In the genomic region with DNA sequence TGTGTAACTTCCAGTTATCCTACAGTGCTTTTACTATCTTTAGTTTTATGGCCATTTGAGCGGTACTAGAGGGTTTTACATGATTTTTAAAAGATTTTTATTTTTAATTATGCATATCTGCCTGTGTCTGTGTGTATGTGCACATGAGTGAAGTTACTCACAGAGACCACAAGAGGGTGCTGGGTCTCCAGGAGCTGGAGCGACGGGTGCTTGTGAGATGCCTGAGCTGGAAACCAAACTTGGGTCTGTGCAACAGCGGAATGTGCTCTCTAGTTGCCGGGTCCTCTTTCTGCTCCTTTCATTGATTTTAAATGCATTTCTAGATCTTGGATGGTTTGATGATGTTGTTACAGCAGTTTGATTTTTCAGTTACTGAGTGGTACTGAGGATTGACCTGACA, we compare ENCODE assay signal across 21 mouse cellular contexts. TPM values are rescaled to one million over a fixed set of nuclear protein-coding genes. Genes with fewer than 3 reads are reported as not detected.
DNase-seq lines count a peak whose midpoint lies in the region; ATAC-seq and TF ChIP-seq lines count a peak whose summit lies in the region.
"Had no signal": no experiment of that assay in that cellular context is flagged by ENCODE, and none has a peak within 500 bp of the region (broad histone marks: within the 10 kb centered on the region; RNA-seq: fewer than 3 reads in every experiment).

No protein-coding gene starts in this region.

- H3K4me2 ChIP-seq in forebrain, postnatal 0 days (ENCODE audit: low read depth): no peak overlapping the region
- no peak overlapping the region for H3K4me2 ChIP-seq in forebrain, embryonic 16.5 days (ENCODE audit: low read length)
- H3K4me2 ChIP-seq: heart, embryonic 11.5 days; hindbrain, embryonic 15.5 days; liver, embryonic 11.5 days; midbrain, embryonic 12.5 days had no signal

- no peak for DNase-seq in forebrain, postnatal 0 days
- DNase-seq in left cerebral cortex, adult 2 months (ENCODE audit: extremely low spot score in 1 of 2, low spot score in 2 of 2): no peak
- no peak for DNase-seq in left cerebral cortex, postnatal 36 days (ENCODE audit: low spot score in 2 of 2)
- DNase-seq in thymus, postnatal 14 days: peak; percentile 16
- DNase-seq in thymus, postnatal 25 days: no peak
- no peak for DNase-seq in frontal cortex, postnatal 10 days (ENCODE audit: low spot score in 2 of 2)
- DNase-seq: adrenal gland, postnatal 14 days; cerebellum, adult 2 months; gastrocnemius, postnatal 14 days; kidney, adult 11 months; lung, postnatal 4 days; right cerebral cortex, postnatal 4 days had no signal

- H3K9me3 ChIP-seq in forebrain, postnatal 0 days (ENCODE audit: low read length): no peaks in the 10 kb centered on the region
- H3K9me3 ChIP-seq in forebrain, embryonic 16.5 days (ENCODE audit: control insufficient read depth, low read length): no peaks in the 10 kb centered on the region; the same call in 1 of the 2 replicates

- no peaks in the 10 kb centered on the region for H3K4me1 ChIP-seq in forebrain, postnatal 0 days (ENCODE audit: insufficient read depth)
- no peaks in the 10 kb centered on the region for H3K4me1 ChIP-seq in forebrain, embryonic 16.5 days (replicated peaks; ENCODE audit: control insufficient read depth, insufficient read depth, low read length)
- no peaks in the 10 kb centered on the region for H3K4me1 ChIP-seq in bone marrow, adult 2 months (ENCODE audit: control insufficient read depth, insufficient read depth, low read length)
- H3K4me1 ChIP-seq: hindbrain, embryonic 15.5 days; midbrain, embryonic 12.5 days had no signal

- no peak overlapping the region for H3K4me3 ChIP-seq in forebrain, postnatal 0 days (ENCODE audit: low read depth, low read length)
- no peak overlapping the region for H3K4me3 ChIP-seq in forebrain, embryonic 16.5 days (replicated peaks; ENCODE audit: low read length)
- no peak overlapping the region for H3K4me3 ChIP-seq in left cerebral cortex, adult 2 months
- no peak overlapping the region for H3K4me3 ChIP-seq in bone marrow, adult 2 months (replicated peaks; ENCODE audit: control insufficient read depth, low read depth, low read length)
- H3K4me3 ChIP-seq: erythroblast, embryonic 14.5 days; hindbrain, embryonic 15.5 days; midbrain, embryonic 12.5 days; myocyte had no signal

- no peak overlapping the region for H3K9ac ChIP-seq in forebrain, postnatal 0 days
- H3K9ac ChIP-seq in forebrain, embryonic 16.5 days (replicated peaks; ENCODE audit: low read depth, low read length): no peak overlapping the region
- H3K9ac ChIP-seq: hindbrain, embryonic 15.5 days; midbrain, embryonic 12.5 days had no signal

- H3K36me3 ChIP-seq in forebrain, postnatal 0 days (ENCODE audit: insufficient read depth): no peaks in the 10 kb centered on the region
- no peaks in the 10 kb centered on the region for H3K36me3 ChIP-seq in forebrain, embryonic 16.5 days (ENCODE audit: control insufficient read depth, insufficient read depth)
- H3K36me3 ChIP-seq: hindbrain, embryonic 15.5 days; midbrain, embryonic 12.5 days had no signal

- no peak for TF ChIP-seq POLR2A in bone marrow, adult 2 months (IDR thresholded peaks at IDR 0.05; ENCODE audit: borderline replicate concordance, control insufficient read depth, low read depth, low read length)

- ATAC-seq in forebrain, postnatal 0 days: no peak
- no peak for ATAC-seq in forebrain, embryonic 16.5 days
- ATAC-seq: forebrain, embryonic 14.5 days had no signal

- TF ChIP-seq CTCF in forebrain, postnatal 0 days (IDR thresholded peaks at IDR 0.05; ENCODE audit: low read depth): 0 out of 2 replicates have a peak, but pooled peaks have one; percentile 14
- TF ChIP-seq CTCF in left cerebral cortex, adult 2 months (IDR thresholded peaks at IDR 0.05): peak; percentile 44
- peak; percentile 24; the same call in 1 of the 2 replicates for TF ChIP-seq CTCF in bone marrow, adult 2 months (IDR thresholded peaks at IDR 0.05; ENCODE audit: control insufficient read depth, insufficient read depth, low read length)

- intact Hi-C loops in left cerebral cortex, adult 2 months (cut with DNase I): no loop called here
- intact Hi-C loops in left cerebral cortex, postnatal 36 days (cut with DNase I): no loop called here

- whole genome bisulfite sequencing in forebrain, postnatal 0 days: 93% methylated on average over 5 of the region's 5 CpGs
- 96% methylated on average over 5 of the region's 5 CpGs for WGBS in forebrain, embryonic 16.5 days
- WGBS in bone marrow, adult 2 months: 92% methylated on average over 5 of the region's 5 CpGs

- H3K27me3 ChIP-seq in forebrain, postnatal 0 days (ENCODE audit: insufficient read depth, low read length): no peaks in the 10 kb centered on the region
- H3K27me3 ChIP-seq in forebrain, embryonic 16.5 days (replicated peaks; ENCODE audit: control insufficient read depth, insufficient read depth, low read length): no peaks in the 10 kb centered on the region
- H3K27me3 ChIP-seq: hindbrain, embryonic 15.5 days; midbrain, embryonic 12.5 days had no signal

- H3K27ac ChIP-seq in forebrain, postnatal 0 days (ENCODE audit: low read depth, low read length): no peak overlapping the region
- no peak overlapping the region for H3K27ac ChIP-seq in forebrain, embryonic 16.5 days (ENCODE audit: low read length)
- no peak overlapping the region for H3K27ac ChIP-seq in left cerebral cortex, adult 2 months
- no peak overlapping the region for H3K27ac ChIP-seq in bone marrow, adult 2 months (ENCODE audit: control insufficient read depth, insufficient read depth, low read depth, low read length, poor library complexity)
- H3K27ac ChIP-seq: hindbrain, embryonic 15.5 days; midbrain, embryonic 12.5 days had no signal

RNA-seq across cellular contexts. Expression of a gene that starts 24.5 kb away (rescaled TPM):
- 0.38 and 0.57 TPM in 2 replicates for total RNA-seq in forebrain, postnatal 0 days (2014; rRNA removed)
- polyA plus RNA-seq in forebrain, postnatal 0 days (2015; fragmentation: Nextera tagmentation; extraction: Ambion mirVana): 0.14 and 0.47 TPM in 2 replicates
- polyA plus RNA-seq in forebrain, embryonic 16.5 days (2015; fragmentation: Nextera tagmentation; extraction: Ambion mirVana): 0.99 and 1.2 TPM in 2 replicates
- total RNA-seq in left cerebral cortex, adult 2 months (2021): under 1 TPM; 0.38 to 0.40 TPM
- total RNA-seq in left cerebral cortex, postnatal 36 days (2021): under 1 TPM; 0.25 to 0.72 TPM
- polyA plus RNA-seq in bone marrow, adult 2 months (2011; ENCODE audit: insufficient read depth, insufficient read length, low replicate concordance, missing spikeins): 17.4 TPM in 2 replicates

RNA-seq across cellular contexts. Expression of a gene that starts 59.8 kb away (rescaled TPM):
- total RNA-seq in forebrain, postnatal 0 days (2014; rRNA removed): 141 and 178 TPM in 2 replicates
- 79.5 and 101 TPM in 2 replicates for polyA plus RNA-seq in forebrain, postnatal 0 days (2015; fragmentation: Nextera tagmentation; extraction: Ambion mirVana)
- 139 and 147 TPM in 2 replicates for polyA plus RNA-seq in forebrain, embryonic 16.5 days (2015; fragmentation: Nextera tagmentation; extraction: Ambion mirVana)
- total RNA-seq in left cerebral cortex, adult 2 months (2021): 100 to 1,000 TPM; 116 to 131 TPM
- total RNA-seq in left cerebral cortex, postnatal 36 days (2021): 100 to 1,000 TPM in 1 of 2 experiments, 10 to 100 TPM in 1; 99.9 to 136 TPM
- 153 and 239 TPM in 2 replicates for polyA plus RNA-seq in bone marrow, adult 2 months (2011; ENCODE audit: insufficient read depth, insufficient read length, low replicate concordance, missing spikeins)
